Mouse (Mus musculus) testis, adult 2 months (tissue): Measurements from ENCODE around the gene 4930432M17Rik. TPM values are rescaled to one million over a fixed set of nuclear protein-coding genes. Genes with fewer than 3 reads are reported as not detected.

ENCODE experiments used
- H3K27ac ChIP-seq: fragments of 200-500 bp; 2 replicates; pipeline ENCODE4 v1.5.1; 2012; ENCODE audit warnings: low read depth, low read length; ENCODE audit not compliant: control insufficient read depth, insufficient read depth
- H3K27me3 ChIP-seq: fragments of 200-500 bp; 2 replicates; pipeline ENCODE4 v1.6.1; 2012; ENCODE audit warnings: mild to moderate bottlenecking, low read length, moderate library complexity; ENCODE audit not compliant: control insufficient read depth, insufficient read depth
- H3K36me3 ChIP-seq: fragments of 200-500 bp; 2 replicates; pipeline ENCODE4 v1.6.1; 2012; ENCODE audit warnings: mild to moderate bottlenecking, low read length; ENCODE audit not compliant: control insufficient read depth, insufficient read depth
- H3K4me1 ChIP-seq: fragments of 200-500 bp; 2 replicates; pipeline ENCODE4 v1.6.1; 2012; ENCODE audit warnings: low read length; ENCODE audit not compliant: control insufficient read depth, insufficient read depth
- H3K4me3 ChIP-seq: fragments of 200-500 bp; 2 replicates; pipeline ENCODE4 v1.5.1; 2012; ENCODE audit warnings: low read depth, mild to moderate bottlenecking, low read length, moderate library complexity, mixed read lengths; ENCODE audit not compliant: control insufficient read depth
- CTCF ChIP-seq: fragments of 200-500 bp; IDR thresholded peaks from 2 replicates; pipeline ENCODE4 v1.5.1; 2012; ENCODE audit warnings: low read depth, mild to moderate bottlenecking, inconsistent platforms, low read length, moderate library complexity; ENCODE audit not compliant: control insufficient read depth, insufficient read depth, insufficient replicate concordance
- POLR2A ChIP-seq: fragments of 200-500 bp; IDR thresholded peaks from 2 replicates; pipeline ENCODE4 v1.6.1; 2012; ENCODE audit warnings: low read depth, mild to moderate bottlenecking, inconsistent platforms, low read length, moderate library complexity; ENCODE audit not compliant: control insufficient read depth
- polyA plus RNA-seq: library from polyadenylated mRNA; depleted of rRNA; stranded (reverse); fragments of >200 nt; gene quantifications from 2 replicates; pipeline ENCODE4 v1.2.3, GENCODE M21; 2012; rRNA removed

Gene 4930432M17Rik
- polyA plus RNA-seq: not detected in 2 replicates

DNA sequence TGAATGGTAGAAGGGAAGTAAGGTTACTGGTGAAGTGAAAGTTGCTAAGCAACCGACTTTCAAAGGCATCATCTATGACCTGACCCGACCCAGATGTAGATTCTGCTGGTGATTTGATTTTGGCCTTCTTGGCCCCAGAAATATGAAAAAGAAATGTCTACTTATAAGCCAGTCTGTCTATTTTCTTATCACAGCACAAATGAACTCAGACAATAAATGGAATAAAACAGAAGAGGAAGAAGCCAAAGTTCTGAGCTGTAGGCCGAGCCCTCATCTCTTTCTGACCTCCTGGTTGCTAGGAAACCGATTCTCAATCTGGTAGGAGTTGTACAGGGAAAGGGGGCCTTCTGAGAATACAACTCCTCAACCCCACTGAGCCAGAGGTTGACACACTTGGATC lies at the start of gene 4930432M17Rik:
TSS of gene 4930432M17Rik (plus strand) at position 301 of the 400 bp plus-strand sequence.
- Histone ChIP-seq H3K36me3 (no peaks in the 10 kb centered on the region), H3K4me3 (no peak within 1 kb of the TSS), H3K27ac (no peak within 1 kb of the TSS), H3K4me1 (peaks cover 4% of the 10 kb centered on the region; the same call in 1 of the 2 replicates), H3K27me3 (no peaks in the 10 kb centered on the region)
- TF ChIP-seq POLR2A (no peak), CTCF (no peak)

- TF ChIP-seq CTCF (no peak), POLR2A (no peak)
- H3K27me3 ChIP-seq: no peaks in the 10 kb centered on the region
- H3K4me1 ChIP-seq: no peaks in the 10 kb centered on the region
- no peaks in the 10 kb centered on the region for H3K36me3 ChIP-seq
- no peak overlapping the region for H3K27ac ChIP-seq
- no peak overlapping the region for H3K4me3 ChIP-seq
Measured at GRCm38 (mm10) chr3:121625662-121626061, 44.9 kb upstream of the 4930432M17Rik start.

- TF ChIP-seq POLR2A: no peak
- no peak for TF ChIP-seq CTCF
- Histone ChIP-seq H3K4me1 (no peaks in the 10 kb centered on the region), H3K27me3 (no peaks in the 10 kb centered on the region), H3K4me3 (no peak overlapping the region), H3K27ac (no peak overlapping the region), H3K36me3 (no peaks in the 10 kb centered on the region)
Measured at GRCm38 (mm10) chr3:121626273-121626672, 44.3 kb upstream of the 4930432M17Rik start.

GRCm38 (mm10) chr3:121628245-121628644 lies 42.3 kb upstream of the 4930432M17Rik start:
- no peak overlapping the region for H3K27ac ChIP-seq
- no peaks in the 10 kb centered on the region for H3K27me3 ChIP-seq
- no peaks in the 10 kb centered on the region for H3K4me1 ChIP-seq
- H3K4me3 ChIP-seq: no peak overlapping the region
- H3K36me3 ChIP-seq: no peaks in the 10 kb centered on the region
- no peak for TF ChIP-seq CTCF
- no peak for TF ChIP-seq POLR2A

DNA sequence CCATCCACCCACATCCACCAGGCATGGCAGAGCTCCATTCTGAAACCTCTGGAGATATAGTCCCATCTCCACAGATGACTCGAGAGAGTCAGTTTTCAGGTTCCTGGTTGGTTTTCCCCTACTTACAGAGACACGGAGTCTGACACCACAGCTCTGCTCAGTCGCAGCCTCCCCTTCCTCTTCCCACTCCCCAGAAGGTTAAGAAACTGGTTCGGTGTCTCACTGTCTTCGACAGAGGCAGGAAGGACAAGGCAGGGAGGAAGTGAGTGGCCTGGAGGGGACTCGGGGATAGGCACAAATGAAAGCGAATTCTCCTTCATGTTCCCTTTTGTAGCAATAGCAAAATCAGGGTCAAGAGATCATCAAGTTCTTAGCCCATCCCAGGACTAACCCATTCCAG lies 39.9 kb upstream of the 4930432M17Rik start:
- TF ChIP-seq POLR2A (no peak), CTCF (no peak)
- Histone ChIP-seq H3K27ac (no peak overlapping the region), H3K4me3 (no peak overlapping the region), H3K4me1 (no peaks in the 10 kb centered on the region), H3K36me3 (no peaks in the 10 kb centered on the region), H3K27me3 (no peaks in the 10 kb centered on the region)

GRCm38 (mm10) chr3:121634963-121635362 lies 35.6 kb upstream of the 4930432M17Rik start:
- TF ChIP-seq POLR2A: no peak
- no peaks in the 10 kb centered on the region for H3K36me3 ChIP-seq
- H3K4me3 ChIP-seq: no peak overlapping the region
- H3K27ac ChIP-seq: no peak overlapping the region
- H3K4me1 ChIP-seq: no peaks in the 10 kb centered on the region
- no peaks in the 10 kb centered on the region for H3K27me3 ChIP-seq

GRCm38 (mm10) chr3:121635505-121635904 lies 35.1 kb upstream of the 4930432M17Rik start:
- Histone ChIP-seq H3K4me3 (no peak overlapping the region), H3K4me1 (no peaks in the 10 kb centered on the region), H3K27me3 (no peaks in the 10 kb centered on the region), H3K36me3 (no peaks in the 10 kb centered on the region), H3K27ac (no peak overlapping the region)
- TF ChIP-seq CTCF (no peak), POLR2A (no peak)

GRCm38 (mm10) chr3:121636315-121636714 lies 34.2 kb upstream of the 4930432M17Rik start:
- no peak for TF ChIP-seq CTCF
- TF ChIP-seq POLR2A: no peak
- Histone ChIP-seq H3K4me3 (no peak overlapping the region), H3K27me3 (no peaks in the 10 kb centered on the region), H3K4me1 (no peaks in the 10 kb centered on the region), H3K36me3 (no peaks in the 10 kb centered on the region), H3K27ac (no peak overlapping the region)
